Mouse (Mus musculus): ENCODE measurements around the gene Acox3. TPM values are rescaled to one million over a fixed set of nuclear protein-coding genes. Genes with fewer than 3 reads are reported as not detected.

Gene Acox3
- total RNA-seq (2023) = 42.3 TPM

DNA sequence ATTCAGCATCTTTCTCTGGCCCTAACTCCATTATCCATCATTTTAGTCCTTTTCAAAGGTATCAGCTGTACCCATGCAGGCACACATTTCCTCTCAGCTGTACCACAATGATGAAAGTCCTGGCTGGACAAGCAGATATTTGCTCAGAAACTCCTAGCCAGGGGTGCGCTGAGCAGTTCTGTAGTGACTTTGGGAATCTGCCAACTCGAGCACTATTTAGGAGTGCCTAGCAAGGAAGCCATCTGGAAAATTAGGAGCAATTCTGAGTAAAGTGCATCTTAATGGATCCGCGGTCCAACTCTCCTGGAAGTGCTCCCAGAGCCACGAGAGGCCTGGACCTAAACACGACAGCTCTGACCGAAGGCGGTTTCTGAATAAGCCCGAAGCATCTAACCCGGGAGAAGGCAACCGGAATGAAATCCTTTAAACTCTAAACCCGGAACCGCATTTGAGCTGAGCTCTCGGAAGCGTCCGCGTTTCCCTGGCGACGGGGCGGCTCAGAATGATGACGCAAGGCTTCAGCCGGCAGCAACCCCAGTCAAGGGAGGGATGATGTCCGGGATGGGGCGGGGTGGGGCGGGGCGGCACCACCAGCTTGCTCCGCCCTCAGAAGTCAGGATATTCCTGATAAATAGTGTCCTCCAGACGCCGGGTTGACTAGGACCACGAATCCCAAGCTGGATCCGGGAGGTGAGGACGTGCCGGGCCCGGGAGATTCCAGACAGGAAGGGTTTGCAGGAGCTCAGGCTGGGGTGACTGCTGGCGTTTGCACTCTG lies at the start of gene Acox3:
Gene Acox3 (plus strand): TSS at position 596 of the 776 bp plus-strand sequence.

DNA sequence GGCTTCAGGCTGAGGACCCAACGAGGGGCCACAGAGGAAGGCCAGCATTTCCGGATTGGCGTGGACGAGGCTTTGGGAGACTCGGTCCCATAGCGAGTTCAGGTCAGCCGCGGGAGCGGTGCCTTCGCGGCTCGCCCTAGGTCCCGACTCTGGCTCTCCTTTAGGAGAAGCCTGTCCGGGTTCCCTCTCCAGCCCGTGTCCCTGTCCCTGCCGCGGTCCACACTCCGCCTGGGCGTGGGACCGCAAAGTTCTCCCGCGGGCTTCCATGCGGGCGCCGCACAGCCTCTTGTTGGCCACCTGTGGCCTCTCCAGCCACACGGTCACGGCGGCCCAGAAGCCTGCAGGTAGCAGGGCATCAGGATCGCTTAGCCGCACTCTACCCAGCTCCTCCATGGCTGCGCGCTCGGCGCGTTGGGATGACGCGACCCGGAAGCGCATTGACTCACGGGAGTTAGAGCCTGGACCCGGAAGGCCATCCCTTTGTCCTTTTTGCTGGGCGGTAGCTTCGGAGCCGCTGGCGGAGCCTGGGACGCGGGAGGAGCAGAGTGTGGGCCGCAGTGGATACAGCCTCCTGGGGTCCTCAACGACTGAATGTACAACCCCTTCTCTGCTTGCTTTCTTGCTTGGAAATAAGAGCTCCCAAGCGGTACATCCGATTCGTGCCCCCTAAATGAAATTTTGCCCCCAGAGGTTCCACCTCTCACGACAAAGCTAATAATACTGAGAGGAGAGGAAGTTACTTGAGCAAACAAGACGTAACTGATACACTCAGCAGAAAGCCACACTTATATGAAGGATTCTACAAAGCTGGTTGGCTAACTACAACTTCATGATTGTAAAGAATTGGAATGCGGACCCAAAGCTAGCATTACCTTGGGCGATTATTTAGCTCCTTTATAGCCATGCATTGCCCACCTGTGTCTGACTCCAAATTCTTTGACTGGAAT lies 7.9 kb upstream of the Acox3 start, which contains the start of gene Trmt44:
Gene Trmt44 (minus strand): TSS at position 418 of the 947 bp plus-strand sequence.

Other genes starting within 250 kb of the Acox3 start
- not detected for gene Hmx1, start 193.9 kb upstream of the Acox3 start, total RNA-seq (2023)
- gene Cpz, start 57.3 kb upstream of the Acox3 start, total RNA-seq (2023) = not detected
- 9.4 TPM for gene Trmt44, start 8.0 kb upstream of the Acox3 start, total RNA-seq (2023)
- not detected for gene Htra3, start 96.7 kb downstream of the Acox3 start, total RNA-seq (2023)
- gene Sh3tc1, start 156.9 kb downstream of the Acox3 start, total RNA-seq (2023) = 2.7 TPM
- 5.0 TPM for gene Ablim2, start 174.8 kb downstream of the Acox3 start, total RNA-seq (2023)